Mouse (Mus musculus) adrenal gland, adult 10 weeks (tissue): ENCODE measurements around the gene Pramel1. TPM values are rescaled to one million over a fixed set of nuclear protein-coding genes. Genes with fewer than 3 reads are reported as not detected.

Experiments used
- polyA plus RNA-seq: library from polyadenylated mRNA; stranded (reverse); fragments of 350-450 nt; fragmentation: Illumina TruSeq; extraction: RNeasy Lipid Tissue Mini Kit (QIAGEN cat#74804); gene quantifications from one replicate; pipeline ENCODE4 v1.2.3, GENCODE M21; 2014; ENCODE audit warnings: low read depth, low replicate concordance

Pramel1 gene
- polyA plus RNA-seq, result not detected

GRCm38 (mm10) chr4:143394181-143394580 is at the start of gene Pramel1:
Gene Pramel1, plus strand, starts transcription at chr4:143394428.

GRCm38 (mm10) chr4:143349484-143349906 is 44.7 kb upstream of the Pramel1 start, which contains the start of gene Lrrc38:
Gene Lrrc38, plus strand, starts transcription at chr4:143349757.

DNA sequence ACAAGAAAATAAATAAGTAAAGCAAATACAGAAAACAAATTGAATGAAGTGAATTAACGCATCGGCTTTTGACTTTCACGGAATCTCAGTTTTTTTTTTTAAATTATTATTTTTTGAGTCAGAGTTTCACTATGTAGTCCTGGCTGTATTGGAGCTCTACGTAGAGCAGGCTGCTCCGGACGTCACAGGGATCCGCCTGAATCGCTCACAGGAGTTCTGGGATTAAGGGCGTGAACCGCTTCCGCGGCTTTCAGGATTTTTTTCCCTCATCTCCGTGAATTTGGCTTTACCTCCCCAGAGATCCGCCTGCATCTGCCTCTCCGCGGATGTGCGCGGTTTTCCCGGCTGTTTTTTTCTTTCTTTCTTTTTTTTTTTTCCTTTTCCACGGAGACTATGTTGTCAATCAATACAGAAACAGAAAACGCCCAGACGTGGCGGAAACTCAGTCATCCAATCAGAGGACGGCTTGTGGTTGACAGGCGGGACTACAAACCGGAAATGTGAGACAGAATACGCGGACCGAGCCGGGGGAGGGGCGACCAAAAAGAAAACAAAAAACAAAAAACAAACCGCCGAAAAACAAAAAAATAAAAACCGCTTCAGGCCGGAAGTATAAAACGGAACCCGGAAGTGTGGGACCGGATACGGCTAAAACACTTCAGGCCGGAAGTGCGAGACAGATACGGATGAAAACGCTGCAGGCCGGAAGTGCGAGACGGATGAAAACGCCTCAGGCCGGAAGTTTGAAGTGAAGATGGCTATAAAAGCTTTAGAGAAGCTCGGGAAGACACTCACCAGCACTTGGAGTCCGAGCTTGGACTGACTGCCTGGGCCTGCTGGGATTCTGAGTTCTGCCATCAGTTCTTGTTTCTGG is 18.2 kb downstream of the Pramel1 start, which contains the start of gene Pramef8:
TSS of gene Pramef8 (plus strand) at position 208 of the 874 bp plus-strand sequence.

Other genes starting within 250 kb of the Pramel1 start
- gene Prdm2, start 181.4 kb upstream of the Pramel1 start, polyA plus RNA-seq, result 20.9 TPM
- gene Pdpn, start 94.9 kb upstream of the Pramel1 start, polyA plus RNA-seq, result 4.6 TPM
- not detected for gene Lrrc38, start 44.7 kb upstream of the Pramel1 start, polyA plus RNA-seq
- gene Pramef8, start 18.0 kb downstream of the Pramel1 start, polyA plus RNA-seq, result 17.4 TPM
- gene Oog4, start 55.9 kb downstream of the Pramel1 start, polyA plus RNA-seq, result not detected
- not detected for gene Gm13043, start 116.9 kb downstream of the Pramel1 start, polyA plus RNA-seq
- gene Gm13040, start 141.5 kb downstream of the Pramel1 start, polyA plus RNA-seq, result not detected
- gene BC080695, start 157.3 kb downstream of the Pramel1 start, polyA plus RNA-seq, result not detected
- not detected for gene Gm13057, start 157.3 kb downstream of the Pramel1 start, polyA plus RNA-seq
- gene Gm13083, start 220.6 kb downstream of the Pramel1 start, polyA plus RNA-seq, result not detected